Mouse (Mus musculus): ENCODE measurements around the gene Itpripl1. TPM values are rescaled to one million over a fixed set of nuclear protein-coding genes. Genes with fewer than 3 reads are reported as not detected.

Gene Itpripl1
- polyA plus RNA-seq, 1 experiment: 6.6 TPM

DNA sequence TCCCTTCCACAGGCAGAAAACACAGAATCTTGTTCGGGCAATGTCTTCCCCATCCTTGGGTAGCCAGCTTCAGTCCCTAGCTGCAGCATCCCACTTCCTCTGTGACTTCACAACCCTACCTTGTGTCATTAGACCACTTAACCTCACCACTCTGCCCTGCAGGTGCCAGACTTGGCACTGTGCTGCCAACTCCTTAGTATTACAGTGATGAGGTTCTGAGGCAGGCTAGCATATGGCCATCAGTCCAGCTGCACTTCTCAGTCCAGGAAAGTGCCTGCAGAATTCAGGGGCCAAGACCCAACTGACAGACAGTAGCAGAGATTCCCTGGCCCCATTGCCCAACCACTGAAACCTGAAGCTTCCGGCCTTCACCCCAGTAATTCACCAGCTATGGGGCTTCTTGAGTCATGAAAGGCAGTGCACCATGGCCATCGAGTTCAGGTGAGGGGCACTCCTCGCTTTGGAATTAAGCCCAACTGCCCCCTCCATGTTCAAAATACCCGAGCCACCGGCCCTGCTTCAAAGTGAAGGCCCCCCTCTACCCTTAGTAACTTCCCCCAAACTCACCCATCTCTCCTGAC lies 575 bp downstream of the Itpripl1 start:
- H3K27ac ChIP-seq (ENCODE audit: insufficient read depth, low read depth, low read length): 0 out of 2 replicates have a peak overlapping the region, but pooled peaks have one; percentile 15
- no peaks in the 10 kb centered on the region for H3K27me3 ChIP-seq (ENCODE audit: control insufficient read depth, insufficient read depth, low read length)
- peak overlapping the region; percentile 71 for H3K4me3 ChIP-seq (ENCODE audit: low read depth, low read length)
- H3K36me3 ChIP-seq (ENCODE audit: control insufficient read depth, insufficient read depth, low read length): peaks cover 1% of the 10 kb centered on the region; the same call in 1 of the 2 replicates
- 6% methylated on average over 6 of the region's 6 CpGs for WGBS
- peaks cover 11% of the 10 kb centered on the region; the same call in 1 of the 2 replicates for H3K4me1 ChIP-seq (ENCODE audit: control insufficient read depth, insufficient read depth, insufficient read length, low read length)
- TF ChIP-seq CTCF (IDR thresholded peaks at IDR 0.05; ENCODE audit: extremely low read depth, insufficient read length, insufficient replicate concordance, low read depth, low read length) (no peak), POLR2A (IDR thresholded peaks at IDR 0.05; ENCODE audit: low read depth, low read length) (no peak)

DNA sequence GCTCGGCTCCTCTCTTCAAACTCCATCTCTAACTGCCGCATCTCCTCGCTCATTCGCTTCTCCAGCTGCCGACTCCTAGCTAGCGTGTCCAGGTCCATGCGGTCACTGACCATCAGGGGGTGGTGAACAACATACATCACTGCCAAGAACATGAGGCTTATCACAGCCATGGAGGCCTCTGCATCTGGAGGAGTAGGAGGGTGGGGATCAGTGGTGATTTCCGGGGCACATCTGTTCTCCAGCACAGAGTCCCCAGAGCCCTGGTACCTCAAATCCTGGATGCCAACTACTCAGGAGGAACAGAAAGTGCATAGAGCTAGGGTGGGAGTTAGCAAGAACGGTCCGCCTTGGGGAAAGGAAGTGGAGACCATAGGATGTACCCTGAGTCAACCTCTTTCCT lies 1.2 kb downstream of the Itpripl1 start:
- Histone ChIP-seq H3K36me3 (ENCODE audit: control insufficient read depth, insufficient read depth, low read length) (peaks cover 1% of the 10 kb centered on the region; the same call in 1 of the 2 replicates), H3K27ac (ENCODE audit: insufficient read depth, low read depth, low read length) (no peak overlapping the region), H3K27me3 (ENCODE audit: control insufficient read depth, insufficient read depth, low read length) (no peaks in the 10 kb centered on the region), H3K4me3 (ENCODE audit: low read depth, low read length) (peak overlapping the region; percentile 71), H3K4me1 (ENCODE audit: control insufficient read depth, insufficient read depth, insufficient read length, low read length) (peaks cover 13% of the 10 kb centered on the region; the same call in 1 of the 2 replicates)
- 78% methylated on average over 10 of the region's 10 CpGs for WGBS
- TF ChIP-seq CTCF (IDR thresholded peaks at IDR 0.05; ENCODE audit: extremely low read depth, insufficient read length, insufficient replicate concordance, low read depth, low read length) (no peak), POLR2A (IDR thresholded peaks at IDR 0.05; ENCODE audit: low read depth, low read length) (no peak)

DNA sequence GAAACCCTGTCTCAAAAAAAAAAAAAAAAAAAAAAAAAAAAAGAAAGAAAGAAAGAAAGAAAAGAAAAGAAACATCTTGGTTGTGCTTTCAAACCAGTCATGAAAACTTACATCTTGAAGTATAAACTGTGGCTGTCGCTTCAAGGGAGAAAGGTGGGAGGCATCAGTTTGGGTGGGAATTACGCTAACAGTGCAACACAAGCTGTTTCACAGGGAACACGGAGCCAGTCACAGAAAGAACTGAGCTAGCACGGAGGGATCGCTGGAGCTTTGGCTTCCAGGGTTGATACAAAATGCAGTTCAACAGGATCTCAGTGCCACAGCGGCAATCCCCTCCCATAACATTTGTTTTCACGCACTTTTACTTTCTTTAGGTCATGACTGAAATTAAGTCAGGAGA lies 3.2 kb downstream of the Itpripl1 start:
- Histone ChIP-seq H3K27me3 (ENCODE audit: control insufficient read depth, insufficient read depth, low read length) (no peaks in the 10 kb centered on the region), H3K36me3 (ENCODE audit: control insufficient read depth, insufficient read depth, low read length) (peaks cover 1% of the 10 kb centered on the region; the same call in 1 of the 2 replicates), H3K4me1 (ENCODE audit: control insufficient read depth, insufficient read depth, insufficient read length, low read length) (peaks cover 16% of the 10 kb centered on the region; the same call in 1 of the 2 replicates), H3K27ac (ENCODE audit: insufficient read depth, low read depth, low read length) (no peak overlapping the region), H3K4me3 (ENCODE audit: low read depth, low read length) (no peak overlapping the region)
- no peak for TF ChIP-seq POLR2A (IDR thresholded peaks at IDR 0.05; ENCODE audit: low read depth, low read length)
- no peak for TF ChIP-seq CTCF (IDR thresholded peaks at IDR 0.05; ENCODE audit: extremely low read depth, insufficient read length, insufficient replicate concordance, low read depth, low read length)
- 96% methylated on average over 7 of the region's 7 CpGs for WGBS

DNA sequence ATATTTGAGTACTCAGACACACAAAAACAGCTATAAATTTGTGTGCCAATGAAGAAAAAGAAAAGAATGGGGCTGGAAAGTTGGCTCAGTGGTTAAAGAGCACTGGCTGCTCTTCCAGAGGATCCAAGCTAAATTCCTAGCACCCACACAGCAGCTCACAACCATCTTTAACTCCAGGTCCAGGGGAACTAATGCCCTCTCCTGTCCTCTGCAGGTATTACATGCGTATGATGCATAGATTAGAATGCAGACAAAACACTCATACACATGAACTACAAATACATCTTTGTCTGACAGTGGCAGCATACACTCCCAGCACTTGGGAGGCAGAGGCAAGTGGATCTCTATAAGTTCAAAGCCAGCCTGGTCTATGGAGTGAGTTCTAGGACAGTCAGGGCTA lies 3.6 kb downstream of the Itpripl1 start:
- 92% methylated on average over 1 of the region's 1 CpGs for WGBS
- H3K4me3 ChIP-seq (ENCODE audit: low read depth, low read length): no peak overlapping the region
- H3K4me1 ChIP-seq (ENCODE audit: control insufficient read depth, insufficient read depth, insufficient read length, low read length): peaks cover 16% of the 10 kb centered on the region; the same call in 1 of the 2 replicates
- no peak for TF ChIP-seq POLR2A (IDR thresholded peaks at IDR 0.05; ENCODE audit: low read depth, low read length)
- TF ChIP-seq CTCF (IDR thresholded peaks at IDR 0.05; ENCODE audit: extremely low read depth, insufficient read length, insufficient replicate concordance, low read depth, low read length): no peak
- H3K27me3 ChIP-seq (ENCODE audit: control insufficient read depth, insufficient read depth, low read length): no peaks in the 10 kb centered on the region
- H3K27ac ChIP-seq (ENCODE audit: insufficient read depth, low read depth, low read length): no peak overlapping the region
- H3K36me3 ChIP-seq (ENCODE audit: control insufficient read depth, insufficient read depth, low read length): peaks cover 1% of the 10 kb centered on the region; the same call in 1 of the 2 replicates

DNA sequence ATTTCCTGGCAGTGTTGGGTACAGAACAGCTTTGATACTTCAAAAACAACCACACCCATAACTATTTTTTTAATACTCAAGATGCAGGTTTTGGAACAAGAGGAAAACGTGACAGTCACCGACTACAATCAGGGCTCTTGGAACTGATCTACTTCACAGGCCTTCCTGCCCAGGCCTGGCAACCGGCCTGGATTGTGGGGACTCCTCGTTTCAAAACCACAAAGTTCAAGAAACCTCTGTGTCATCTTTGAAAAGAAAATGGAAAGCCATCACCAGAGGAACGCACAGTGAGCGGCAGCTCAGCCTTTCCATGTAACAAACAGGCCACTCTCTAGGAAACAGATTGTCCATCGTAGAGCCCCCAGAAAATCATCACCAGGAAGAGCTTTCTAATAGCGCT lies 4.1 kb downstream of the Itpripl1 start:
- WGBS: 81% methylated on average over 8 of the region's 8 CpGs
- Histone ChIP-seq H3K27ac (ENCODE audit: insufficient read depth, low read depth, low read length) (no peak overlapping the region), H3K4me1 (ENCODE audit: control insufficient read depth, insufficient read depth, insufficient read length, low read length) (peaks cover 16% of the 10 kb centered on the region; the same call in 1 of the 2 replicates), H3K27me3 (ENCODE audit: control insufficient read depth, insufficient read depth, low read length) (no peaks in the 10 kb centered on the region), H3K4me3 (ENCODE audit: low read depth, low read length) (no peak overlapping the region), H3K36me3 (ENCODE audit: control insufficient read depth, insufficient read depth, low read length) (peaks cover 1% of the 10 kb centered on the region; the same call in 1 of the 2 replicates)
- no peak for TF ChIP-seq POLR2A (IDR thresholded peaks at IDR 0.05; ENCODE audit: low read depth, low read length)
- TF ChIP-seq CTCF (IDR thresholded peaks at IDR 0.05; ENCODE audit: extremely low read depth, insufficient read length, insufficient replicate concordance, low read depth, low read length): no peak

DNA sequence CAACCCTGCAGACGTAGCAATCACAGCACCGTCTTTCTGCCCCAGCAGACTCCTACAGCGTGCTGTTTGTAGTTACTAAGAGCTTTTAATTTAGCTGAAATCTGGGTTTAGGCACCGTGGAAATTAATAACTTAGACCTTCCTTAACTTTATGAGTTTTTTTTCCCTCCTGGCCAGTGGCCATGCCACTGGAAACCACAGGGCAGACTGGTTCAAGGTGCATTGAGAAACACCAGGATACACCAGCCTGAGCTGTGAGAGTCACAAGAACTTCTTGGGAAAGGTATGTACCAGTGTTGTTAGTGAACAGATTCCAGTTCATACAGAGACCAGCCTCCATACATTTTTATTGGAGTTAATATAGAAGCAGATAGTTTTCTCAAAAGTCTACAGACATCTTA lies 4.8 kb downstream of the Itpripl1 start:
- H3K36me3 ChIP-seq (ENCODE audit: control insufficient read depth, insufficient read depth, low read length): peaks cover 1% of the 10 kb centered on the region; the same call in 1 of the 2 replicates
- WGBS: 64% methylated on average over 4 of the region's 4 CpGs
- H3K27me3 ChIP-seq (ENCODE audit: control insufficient read depth, insufficient read depth, low read length): no peaks in the 10 kb centered on the region
- H3K4me1 ChIP-seq (ENCODE audit: control insufficient read depth, insufficient read depth, insufficient read length, low read length): peaks cover 15% of the 10 kb centered on the region; the same call in 1 of the 2 replicates
- no peak overlapping the region for H3K27ac ChIP-seq (ENCODE audit: insufficient read depth, low read depth, low read length)
- no peak for TF ChIP-seq POLR2A (IDR thresholded peaks at IDR 0.05; ENCODE audit: low read depth, low read length)
- TF ChIP-seq CTCF (IDR thresholded peaks at IDR 0.05; ENCODE audit: extremely low read depth, insufficient read length, insufficient replicate concordance, low read depth, low read length): no peak
- H3K4me3 ChIP-seq (ENCODE audit: low read depth, low read length): no peak overlapping the region

DNA sequence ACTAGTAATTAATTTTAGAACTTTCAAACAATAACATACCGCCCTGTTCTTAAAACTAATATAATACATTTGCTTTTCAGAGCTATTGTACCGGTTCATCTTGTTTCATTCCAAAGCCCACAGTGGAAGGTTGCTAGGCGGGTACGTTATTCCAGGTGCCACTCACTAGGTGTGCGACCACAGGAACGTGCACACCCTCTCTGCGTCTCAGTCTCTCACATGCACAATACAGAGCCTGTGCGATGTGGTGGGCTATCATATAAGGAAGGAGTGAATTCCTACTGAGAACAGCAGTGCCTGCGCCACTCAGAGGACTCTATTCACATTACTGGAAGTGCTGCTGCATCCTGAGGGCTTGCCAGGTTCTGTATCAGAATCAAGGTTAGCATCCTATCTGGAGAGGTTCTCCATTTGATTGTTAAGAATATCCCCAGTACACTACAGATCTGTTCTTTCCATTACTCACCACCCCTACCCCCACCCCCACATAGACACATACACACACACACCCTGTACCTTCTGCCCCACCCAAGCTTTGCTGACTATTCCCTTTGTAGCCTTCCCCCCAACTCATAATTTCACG lies 5.3 kb downstream of the Itpripl1 start:
- peaks cover 13% of the 10 kb centered on the region; the same call in 1 of the 2 replicates for H3K4me1 ChIP-seq (ENCODE audit: control insufficient read depth, insufficient read depth, insufficient read length, low read length)
- no peak overlapping the region for H3K4me3 ChIP-seq (ENCODE audit: low read depth, low read length)
- H3K36me3 ChIP-seq (ENCODE audit: control insufficient read depth, insufficient read depth, low read length): peaks cover 1% of the 10 kb centered on the region; the same call in 1 of the 2 replicates
- no peak overlapping the region for H3K27ac ChIP-seq (ENCODE audit: insufficient read depth, low read depth, low read length)
- 52% methylated on average over 10 of the region's 10 CpGs for WGBS
- no peaks in the 10 kb centered on the region for H3K27me3 ChIP-seq (ENCODE audit: control insufficient read depth, insufficient read depth, low read length)
- TF ChIP-seq CTCF (IDR thresholded peaks at IDR 0.05; ENCODE audit: extremely low read depth, insufficient read length, insufficient replicate concordance, low read depth, low read length) (no peak), POLR2A (IDR thresholded peaks at IDR 0.05; ENCODE audit: low read depth, low read length) (no peak)
